Mouse (Mus musculus): ENCODE measurements around the gene Gatb. TPM values are rescaled to one million over a fixed set of nuclear protein-coding genes. Genes with fewer than 3 reads are reported as not detected.

Gene Gatb
- polyA plus RNA-seq (2021; fragmentation: Nextera tagmentation): 33.6 and 36.2 TPM in 2 replicates
- long read RNA-seq, experiment 1, transcript Gatb-204 (13 exons, 3,469 nt): major isoform, 35 of 50 reads
- long read RNA-seq, experiment 1, partial matches to known transcripts: 2 of 50 reads
- long read RNA-seq, experiment 1, other reads (novel, unspliced or antisense): 13 of 50 reads
- long read RNA-seq, experiment 2, transcript Gatb-204 (13 exons, 3,469 nt): major isoform, 148 of 204 reads
- long read RNA-seq, experiment 2, partial matches to known transcripts: 3 of 204 reads
- long read RNA-seq, experiment 2, other reads (novel, unspliced or antisense): 47 of 204 reads

GRCm38 (mm10) chr3:85573864-85574830, at the start of gene Gatb:
Gatb (plus strand) TSS chr3:85574119.

Other genes starting within 250 kb of the Gatb start
- 1.4 and 1.5 TPM in 2 replicates for gene Fam160a1, start 243.2 kb downstream of the Gatb start, polyA plus RNA-seq (2021; fragmentation: Nextera tagmentation)